Mouse (Mus musculus): Measurements from ENCODE around the gene Atp2c2.

GRCm38 (mm10) chr8:119762226-119763220, 62.7 kb downstream of the Atp2c2 start:
- no peak for TF ChIP-seq MAX (IDR thresholded peaks at IDR 0.05; ENCODE audit: low read depth)
- TF ChIP-seq POLR2A (IDR thresholded peaks at IDR 0.05; ENCODE audit: insufficient read length, low read depth) = no peak
- no peak for TF ChIP-seq E2F4 (IDR thresholded peaks at IDR 0.05; ENCODE audit: insufficient read depth)
- no peak for TF ChIP-seq TCF3 (IDR thresholded peaks at IDR 0.05; ENCODE audit: insufficient read length, low read depth)
- no peak for TF ChIP-seq REST (IDR thresholded peaks at IDR 0.05; ENCODE audit: insufficient read depth, insufficient read length)
- no peak for TF ChIP-seq USF1 (IDR thresholded peaks at IDR 0.05; ENCODE audit: low read depth)
- TF ChIP-seq POLR2AphosphoS2 (IDR thresholded peaks at IDR 0.05; ENCODE audit: insufficient read length, low read depth) = no peak
- TF ChIP-seq MYOG (IDR thresholded peaks at IDR 0.05; ENCODE audit: control insufficient read depth in 1 of 3, insufficient read depth in 1 of 3, insufficient read length in 2 of 3, low read depth in 2 of 3) = no peak
- TF ChIP-seq SRF (IDR thresholded peaks at IDR 0.05; ENCODE audit: control insufficient read depth, insufficient read length, low read depth) = no peak

Data from myocyte (in vitro differentiated cells).